Mouse (Mus musculus) heart, embryonic 16.5 days (tissue): Measurements from ENCODE around the gene Gm47289. TPM values are rescaled to one million over a fixed set of nuclear protein-coding genes. Genes with fewer than 3 reads are reported as not detected.

ENCODE experiments used
- ATAC-seq: fragments of 200-750 bp; cut with Nextera tagmentation; replicated peaks from 2 replicates; pipeline ENCODE4 v1.8.0; 2017; ENCODE audit warnings: moderate number of reproducible peaks; ENCODE audit not compliant: insufficient read depth, low FRiP score; ENCODE audit errors: extremely low read depth
- H3K27ac ChIP-seq: fragments of 300-500 bp; sonication (generic); 2 replicates; pipeline ENCODE4 v1.5.1; 2014; ENCODE audit warnings: mild to moderate bottlenecking, low read length, control low read depth, moderate library complexity
- H3K27me3 ChIP-seq: fragments of 300-500 bp; sonication (generic); 2 replicates; pipeline ENCODE4 v1.6.1; 2014; ENCODE audit warnings: low read length, mixed read lengths; ENCODE audit not compliant: control insufficient read depth, insufficient read depth
- H3K36me3 ChIP-seq: fragments of 300-500 bp; sonication (generic); 2 replicates; pipeline ENCODE4 v1.6.1; 2014; ENCODE audit not compliant: control insufficient read depth, insufficient read depth
- H3K4me1 ChIP-seq: fragments of 300-500 bp; sonication (generic); 2 replicates; pipeline ENCODE4 v1.6.1; 2014; ENCODE audit warnings: low read length, mixed read lengths; ENCODE audit not compliant: control insufficient read depth, insufficient read depth
- H3K4me2 ChIP-seq: fragments of 300-500 bp; sonication (generic); 2 replicates; pipeline ENCODE4 v1.6.1; 2014; ENCODE audit warnings: low read depth, mild to moderate bottlenecking, control low read depth, low read length
- H3K4me3 ChIP-seq: fragments of 300-500 bp; sonication (generic); 2 replicates; pipeline ENCODE4 v1.5.1; 2014; ENCODE audit warnings: mild to moderate bottlenecking, control low read depth, low read length
- H3K9ac ChIP-seq: fragments of 300-500 bp; sonication (generic); 2 replicates; pipeline ENCODE4 v1.6.1; 2014; ENCODE audit warnings: low read length, control low read depth
- H3K9me3 ChIP-seq: fragments of 300-500 bp; sonication (generic); replicated peaks from 2 replicates; pipeline ENCODE4 v1.6.1; 2016; ENCODE audit warnings: low read length; ENCODE audit not compliant: control insufficient read depth
- WGBS: fragments of 180-500 bp; shearing (Covaris S2); extraction: QIAGEN DNeasy Blood & Tissue Kit; methylation state at CpG from one replicate; pipeline ENCODE4 v1.1.7; 2014; 5-methylcytosine and 5-hydroxymethylcytosine counted together
- polyA plus RNA-seq: library from polyadenylated mRNA; unstranded; fragments of >200 nt; fragmentation: Nextera tagmentation; extraction: Ambion mirVana; gene quantifications from 2 replicates; pipeline ENCODE4 v1.2.1, GENCODE M21; 2015

Gm47289 gene
- polyA plus RNA-seq, 1 experiment from 2014 or later = not detected

DNA sequence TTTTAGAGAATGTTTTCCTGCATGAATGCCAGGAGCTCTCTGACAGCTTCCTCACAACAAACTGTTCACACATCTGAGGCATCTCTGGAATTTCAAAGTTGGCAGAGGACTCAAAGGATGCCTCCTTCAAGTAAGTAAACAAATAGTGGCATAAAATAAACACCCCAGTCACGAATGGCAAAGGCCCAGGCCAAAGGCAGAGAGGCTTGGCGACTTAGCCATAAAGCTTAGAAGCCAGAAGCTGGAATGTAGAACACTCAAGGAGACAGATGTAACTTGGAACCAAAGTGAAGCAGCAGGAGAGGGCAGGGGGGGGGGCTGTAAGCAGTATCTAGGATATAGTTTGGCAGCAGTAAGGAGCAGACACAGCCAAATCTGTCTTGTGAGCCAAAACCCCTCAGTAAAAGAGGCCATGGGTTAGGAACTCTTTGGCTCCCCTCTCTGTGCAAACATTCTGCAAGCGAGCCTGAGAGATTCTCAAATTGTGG is 22.3 kb downstream of the Gm47289 start:
- Histone ChIP-seq H3K4me1 (0 out of 2 replicates have a peak, but pooled peaks cover 7% of the 10 kb centered on the region), H3K27me3 (no peaks in the 10 kb centered on the region), H3K9ac (no peak overlapping the region), H3K36me3 (no peaks in the 10 kb centered on the region), H3K9me3 (no peaks in the 10 kb centered on the region), H3K4me3 (no peak overlapping the region), H3K27ac (0 out of 2 replicates have a peak overlapping the region, but pooled peaks have one; percentile 15), H3K4me2 (no peak overlapping the region)
- 28% methylated on average over 3 of the region's 3 CpGs for WGBS
- ATAC-seq = 0 out of 2 replicates have a peak, but pooled peaks have one; percentile 23

DNA sequence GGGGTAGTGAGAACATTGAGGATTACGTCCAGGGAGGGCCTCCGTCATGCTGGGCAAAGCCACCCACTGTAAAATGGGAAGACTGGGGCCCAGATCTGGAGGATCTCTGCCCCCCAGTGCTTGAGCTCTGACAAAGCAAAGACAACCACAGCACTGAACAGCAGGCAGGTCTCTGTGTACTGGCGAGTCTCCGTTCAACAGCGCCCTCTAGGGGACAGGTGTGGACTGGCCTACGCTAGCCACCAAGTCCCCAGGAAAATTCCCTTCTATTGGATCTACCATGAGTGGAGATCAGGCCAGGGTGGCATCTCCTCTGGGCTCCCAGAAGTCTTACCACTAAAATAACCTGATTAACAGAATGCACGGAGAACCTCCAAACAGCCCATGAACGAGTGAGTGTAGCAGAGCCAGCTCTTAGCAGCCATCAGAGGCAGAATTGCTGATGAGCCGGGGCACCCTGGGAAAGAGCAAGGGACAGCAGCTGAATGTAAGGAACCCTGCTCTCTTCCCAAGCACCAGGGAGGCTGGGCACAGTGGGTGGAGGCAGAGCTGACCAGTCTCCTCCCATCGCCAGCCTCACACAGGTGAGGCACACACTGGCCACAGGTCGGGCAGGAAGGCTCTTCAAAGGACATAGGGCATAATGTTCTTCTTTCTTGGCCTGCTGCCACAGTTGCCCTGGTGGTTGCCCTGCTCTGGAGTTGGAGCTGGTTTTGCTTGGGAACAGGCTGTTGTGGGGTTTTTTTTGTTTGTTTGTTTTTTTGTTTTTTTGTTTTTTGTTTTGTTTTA is 33.4 kb downstream of the Gm47289 start:
- H3K4me1 ChIP-seq = no peaks in the 10 kb centered on the region
- H3K36me3 ChIP-seq = no peaks in the 10 kb centered on the region
- no peak overlapping the region for H3K4me2 ChIP-seq
- 0 out of 2 replicates have a peak, but pooled peaks have one; percentile 32 for ATAC-seq
- no peak overlapping the region for H3K9ac ChIP-seq
- H3K4me3 ChIP-seq = no peak overlapping the region
- H3K27me3 ChIP-seq = no peaks in the 10 kb centered on the region
- WGBS = 40% methylated on average over 11 of the region's 11 CpGs
- H3K27ac ChIP-seq = no peak overlapping the region
- H3K9me3 ChIP-seq = no peaks in the 10 kb centered on the region

DNA sequence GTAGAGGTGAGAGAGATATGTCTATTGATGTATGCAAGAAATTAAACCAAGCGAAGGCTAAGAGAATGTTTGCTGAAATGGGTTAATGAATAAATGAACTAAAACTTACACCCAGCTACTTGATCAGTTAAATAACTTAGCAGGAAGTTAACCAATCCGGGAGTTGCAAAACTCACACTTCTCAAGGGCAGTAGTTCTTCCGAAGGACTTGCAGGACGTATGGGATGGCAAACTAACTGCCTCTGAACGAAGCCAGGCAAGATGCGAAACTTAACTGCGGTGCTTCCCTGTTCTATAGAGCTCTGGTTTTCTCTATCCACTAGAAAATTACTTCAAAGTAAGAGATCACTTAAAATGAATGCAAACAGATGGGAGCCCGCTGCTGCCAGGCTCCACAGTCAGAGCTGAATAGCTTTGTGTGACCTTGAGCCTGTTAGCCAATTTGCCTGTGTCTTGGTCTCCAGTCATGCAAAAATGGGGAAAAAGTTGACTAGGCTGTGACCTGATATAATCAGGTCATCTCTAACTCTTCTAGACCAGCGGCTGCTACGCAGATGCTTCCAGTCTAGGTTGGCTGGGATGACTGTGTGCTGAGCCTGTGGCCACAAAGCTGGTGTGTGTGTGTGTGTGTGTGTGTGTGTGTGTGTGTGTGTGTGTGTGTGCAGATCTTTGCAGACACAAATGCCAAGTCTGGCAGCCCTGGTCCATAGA is 40.3 kb downstream of the Gm47289 start:
- Histone ChIP-seq H3K4me3 (no peak overlapping the region), H3K9me3 (peaks cover 5% of the 10 kb centered on the region; the same call in 1 of the 2 replicates), H3K36me3 (no peaks in the 10 kb centered on the region), H3K27me3 (no peaks in the 10 kb centered on the region), H3K4me2 (no peak overlapping the region), H3K4me1 (no peaks in the 10 kb centered on the region), H3K9ac (no peak overlapping the region), H3K27ac (no peak overlapping the region)
- WGBS = 78% methylated on average over 10 of the region's 10 CpGs
- no peak for ATAC-seq

DNA sequence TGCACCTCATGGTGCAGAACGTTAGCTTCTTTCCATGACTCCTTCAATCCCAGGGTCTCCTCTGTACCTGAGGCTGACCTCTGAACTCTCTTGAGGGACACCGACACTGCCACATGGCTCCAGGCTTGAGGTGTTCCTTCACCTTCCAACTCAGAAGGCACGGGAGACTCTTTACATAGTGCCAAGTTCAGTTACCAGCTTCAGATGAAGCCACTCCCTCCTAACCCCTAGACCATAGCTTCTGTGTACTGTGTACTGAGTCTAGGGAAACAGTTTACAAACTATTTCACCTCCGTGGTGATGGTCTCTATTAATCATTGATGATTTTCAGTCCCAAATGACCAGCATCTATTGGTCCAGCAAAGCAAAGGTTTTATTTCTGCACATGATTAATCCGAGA is 42.7 kb downstream of the Gm47289 start:
- Histone ChIP-seq H3K4me1 (no peaks in the 10 kb centered on the region), H3K4me2 (no peak overlapping the region), H3K27ac (no peak overlapping the region), H3K4me3 (no peak overlapping the region), H3K9ac (no peak overlapping the region), H3K9me3 (peaks cover 6% of the 10 kb centered on the region; the same call in 1 of the 2 replicates), H3K36me3 (no peaks in the 10 kb centered on the region), H3K27me3 (no peaks in the 10 kb centered on the region)
- no peak for ATAC-seq
- WGBS = 74% methylated on average over 5 of the region's 5 CpGs

DNA sequence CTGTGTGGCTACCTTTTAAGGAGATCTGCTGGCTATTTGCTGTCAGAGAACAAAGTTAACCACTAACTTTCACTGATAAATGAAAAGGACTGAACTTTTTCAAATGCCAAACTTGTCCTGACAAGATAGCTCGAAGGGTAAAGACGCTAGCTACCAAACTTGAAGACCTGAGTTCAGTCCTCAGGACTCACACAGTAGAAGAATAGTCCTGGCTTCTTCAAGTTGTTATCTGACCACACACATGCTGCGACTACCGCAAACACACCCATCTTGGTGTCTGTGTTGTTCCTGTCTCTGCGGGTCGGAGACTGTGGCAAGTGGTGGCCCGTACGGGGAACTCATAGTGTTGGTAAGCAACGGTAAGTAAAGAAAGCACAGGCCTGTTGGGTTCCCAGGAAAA is 44.7 kb downstream of the Gm47289 start:
- 95% methylated on average over 9 of the region's 9 CpGs for WGBS
- H3K27me3 ChIP-seq = no peaks in the 10 kb centered on the region

DNA sequence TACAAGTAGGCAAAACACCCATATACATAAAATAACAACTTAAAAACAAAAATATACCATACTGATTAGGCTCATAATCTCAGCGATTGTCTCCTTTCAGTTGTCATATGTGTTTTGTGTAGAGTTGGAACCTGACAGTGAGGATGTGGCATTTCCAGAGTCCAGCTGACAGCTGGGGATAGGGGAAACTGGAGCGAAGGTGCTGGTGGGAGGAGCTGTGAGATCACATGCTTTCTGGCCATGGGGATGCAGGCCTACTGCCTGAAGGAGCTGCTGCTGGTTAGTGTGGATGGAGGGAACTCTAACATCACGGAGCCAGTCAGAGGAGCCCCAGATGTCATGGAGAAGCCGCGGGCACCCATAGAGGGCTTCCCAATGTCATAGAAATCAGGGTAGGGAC is 46.8 kb downstream of the Gm47289 start:
- Histone ChIP-seq H3K36me3 (no peaks in the 10 kb centered on the region), H3K27me3 (no peaks in the 10 kb centered on the region), H3K4me3 (no peak overlapping the region), H3K4me1 (no peaks in the 10 kb centered on the region), H3K4me2 (no peak overlapping the region), H3K9ac (no peak overlapping the region), H3K27ac (no peak overlapping the region), H3K9me3 (peaks cover 6% of the 10 kb centered on the region; the same call in 1 of the 2 replicates)
- ATAC-seq = no peak
- WGBS = 90% methylated on average over 5 of the region's 5 CpGs

More for the DNA sequence above, 44.7 kb downstream of the Gm47289 start:
- no peak for ATAC-seq
- peaks cover 6% of the 10 kb centered on the region; the same call in 1 of the 2 replicates for H3K9me3 ChIP-seq
- no peaks in the 10 kb centered on the region for H3K36me3 ChIP-seq
- no peak overlapping the region for H3K27ac ChIP-seq
- H3K4me2 ChIP-seq = no peak overlapping the region
- no peaks in the 10 kb centered on the region for H3K4me1 ChIP-seq
- H3K4me3 ChIP-seq = no peak overlapping the region
- H3K9ac ChIP-seq = no peak overlapping the region

DNA sequence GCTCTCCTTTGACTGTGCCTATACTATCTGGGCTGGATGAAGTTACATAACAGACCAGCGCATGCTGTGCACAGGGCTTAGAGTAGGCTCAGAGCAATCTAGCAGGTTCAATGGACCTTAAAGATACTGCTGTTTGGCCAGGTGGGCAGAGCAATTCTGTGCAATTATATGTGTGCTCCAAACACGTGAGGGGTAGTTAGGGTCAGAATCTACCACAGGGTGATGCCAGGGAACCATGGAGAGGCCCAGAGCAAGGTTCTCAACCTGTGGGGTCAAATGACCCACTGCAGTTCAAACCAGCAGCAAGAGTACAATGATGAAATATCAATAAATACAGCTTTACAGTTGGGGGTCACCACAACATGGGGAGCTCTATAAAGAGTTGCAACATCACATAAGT is 47.7 kb downstream of the Gm47289 start:
- H3K4me3 ChIP-seq = no peak overlapping the region
- no peaks in the 10 kb centered on the region for H3K27me3 ChIP-seq
- peaks cover 6% of the 10 kb centered on the region; the same call in 1 of the 2 replicates for H3K9me3 ChIP-seq
- H3K36me3 ChIP-seq = no peaks in the 10 kb centered on the region
- H3K4me2 ChIP-seq = no peak overlapping the region
- no peak for ATAC-seq
- H3K9ac ChIP-seq = no peak overlapping the region
- WGBS = 66% methylated on average over 2 of the region's 2 CpGs
- no peak overlapping the region for H3K27ac ChIP-seq
- no peaks in the 10 kb centered on the region for H3K4me1 ChIP-seq

DNA sequence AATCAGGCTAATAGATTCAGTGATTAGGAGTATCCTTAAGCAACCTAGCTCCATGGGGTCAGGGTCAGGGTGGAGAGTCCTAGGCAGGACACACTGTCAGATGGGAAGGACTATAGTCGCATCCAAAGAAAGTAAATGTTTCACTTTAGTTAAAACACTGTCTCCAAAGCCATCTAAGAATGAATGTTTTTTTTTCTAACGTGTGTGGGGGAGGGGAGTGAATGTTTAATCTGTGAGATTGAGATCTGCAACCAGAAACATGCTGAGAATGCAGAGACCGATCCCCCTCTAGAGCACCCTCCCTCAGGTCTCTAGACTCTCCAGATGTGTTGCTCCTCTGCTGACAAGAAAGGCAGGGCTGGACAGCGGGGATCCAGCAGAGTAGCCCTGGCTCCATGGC is 48.2 kb downstream of the Gm47289 start:
- Histone ChIP-seq H3K9ac (no peak overlapping the region), H3K4me2 (no peak overlapping the region), H3K36me3 (no peaks in the 10 kb centered on the region), H3K27me3 (no peaks in the 10 kb centered on the region), H3K27ac (no peak overlapping the region), H3K9me3 (peaks cover 6% of the 10 kb centered on the region; the same call in 1 of the 2 replicates), H3K4me3 (no peak overlapping the region), H3K4me1 (no peaks in the 10 kb centered on the region)
- 68% methylated on average over 4 of the region's 4 CpGs for WGBS
- ATAC-seq = no peak

DNA sequence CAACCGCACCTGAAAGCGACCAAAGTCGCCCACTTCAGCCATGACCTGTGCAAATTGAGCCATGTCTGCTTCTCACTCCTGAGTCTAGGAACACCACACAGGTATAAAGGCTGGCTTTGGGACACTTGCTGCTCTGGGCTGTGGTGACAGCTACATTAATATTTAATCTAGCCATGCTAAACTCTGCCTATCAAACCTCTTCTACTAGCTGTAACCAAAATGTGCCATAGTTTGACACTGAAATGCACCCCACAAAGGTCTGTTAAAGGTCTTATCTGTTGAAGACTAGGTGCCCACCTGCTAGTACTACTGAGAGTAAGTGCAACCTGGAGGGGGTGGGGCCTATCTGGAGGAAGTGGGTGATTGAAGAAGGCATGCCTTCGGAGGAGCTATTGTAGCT is 50.0 kb downstream of the Gm47289 start, which contains the start of gene Slc22a13:
Gene Slc22a13 (minus strand): TSS at position 101 of the 400 bp plus-strand sequence.
- Histone ChIP-seq H3K4me1 (no peaks in the 10 kb centered on the region), H3K27me3 (no peaks in the 10 kb centered on the region), H3K9me3 (peaks cover 4% of the 10 kb centered on the region; the same call in 1 of the 2 replicates), H3K4me2 (no peak within 1 kb of the TSS), H3K36me3 (no peaks in the 10 kb centered on the region), H3K9ac (no peak within 1 kb of the TSS), H3K4me3 (no peak within 1 kb of the TSS), H3K27ac (no peak within 1 kb of the TSS)
- WGBS = 87% methylated on average over 4 of the region's 4 CpGs
- ATAC-seq = no peak
